Mouse (Mus musculus): ENCODE data around the gene Sptan1. TPM values are rescaled to one million over a fixed set of nuclear protein-coding genes. Genes with fewer than 3 reads are reported as not detected.

The Sptan1 gene
- total and polyA plus RNA-seq, 3 experiments: 73.8 to 113 (median 88.0) TPM

GRCm38 (mm10) chr2:30057223-30057904 lies 92.0 kb downstream of the Sptan1 start, which contains the start of gene Set:
Gene Set, plus strand, starts transcription at chr2:30057378.
- Histone ChIP-seq H3K4me1 (ENCODE audit: control insufficient read depth in 1 of 2, insufficient read depth in 2 of 2) (peaks cover 0 to 15% of the 10 kb centered on the region in 2 experiments; a peak in 2 of 4 replicates), H3K36me3 (replicated peaks in 1 of 2; ENCODE audit: control insufficient read depth in 1 of 2, insufficient read depth in 1 of 2, low read length in 1 of 2) (no peaks in the 10 kb centered on the region), H3K79me2 (replicated peaks; ENCODE audit: control insufficient read depth, extremely low read depth, insufficient read depth, poor library complexity, severe bottlenecking) (peaks cover 3% of the 10 kb centered on the region), H3K4me2 (ENCODE audit: insufficient read depth, low read depth, poor library complexity, severe bottlenecking) (no peak within 1 kb of the TSS), H3K4me3 (replicated peaks in 1 of 3; ENCODE audit: low read depth in 2 of 3, low read length in 2 of 3, poor library complexity in 1 of 3) (no peak within 1 kb of the TSS), H3K9ac (ENCODE audit: insufficient read depth, low read depth) (no peak within 1 kb of the TSS), H3K27me3 (replicated peaks) (no peaks in the 10 kb centered on the region), H3K9me3 (replicated peaks; ENCODE audit: low read length) (peaks cover 2% of the 10 kb centered on the region), H3K27ac (ENCODE audit: insufficient read depth, low read depth) (no peak within 1 kb of the TSS)
- in situ Hi-C loops (cut with MboI; ENCODE audit: low pct_ligation_motif_present, low pct_unique_long_range_greater_than_20kb, low sequenced_read_pairs): no loop called here
- TF ChIP-seq TBP (conservative IDR thresholded peaks at IDR 0.05; ENCODE audit: low read depth, low read length) (no peak), ZNF384 (IDR thresholded peaks at IDR 0.05; ENCODE audit: low read depth, low read length) (peak; percentile 55; the same call in 1 of the 2 replicates), KAT2A (IDR thresholded peaks at IDR 0.05; ENCODE audit: insufficient replicate concordance, low read length) (no peak), NRF1 (IDR thresholded peaks at IDR 0.05; ENCODE audit: low read depth, low read length) (no peak), JUND (conservative IDR thresholded peaks at IDR 0.05; ENCODE audit: low read depth, low read length) (no peak), ZKSCAN1 (IDR thresholded peaks at IDR 0.05; ENCODE audit: borderline replicate concordance, low read depth, low read length) (no peak)
- dilution Hi-C loops (cut with MboI; ENCODE audit: extremely low pct_ligation_motif_present, extremely low pct_unique_long_range_greater_than_20kb, low sequenced_read_pairs): no loop called here
- DNase-seq (ENCODE audit: extremely low read depth): peak; percentile 67

GRCm38 (mm10) chr2:30058418-30058817 lies 93.1 kb downstream of the Sptan1 start:
- Histone ChIP-seq H3K9ac (ENCODE audit: insufficient read depth, low read depth) (no peak overlapping the region), H3K79me2 (replicated peaks; ENCODE audit: control insufficient read depth, extremely low read depth, insufficient read depth, poor library complexity, severe bottlenecking) (peaks cover 13% of the 10 kb centered on the region), H3K4me2 (ENCODE audit: insufficient read depth, low read depth, poor library complexity, severe bottlenecking) (no peak overlapping the region), H3K4me3 (replicated peaks in 1 of 3; ENCODE audit: low read depth in 2 of 3, low read length in 2 of 3, poor library complexity in 1 of 3) (no peak overlapping the region), H3K9me3 (replicated peaks; ENCODE audit: low read length) (peaks cover 2% of the 10 kb centered on the region), H3K27me3 (replicated peaks) (no peaks in the 10 kb centered on the region), H3K27ac (ENCODE audit: insufficient read depth, low read depth) (no peak overlapping the region), H3K4me1 (ENCODE audit: control insufficient read depth in 1 of 2, insufficient read depth in 2 of 2) (peaks cover 0 to 15% of the 10 kb centered on the region in 2 experiments; a peak in 2 of 4 replicates), H3K36me3 (replicated peaks in 1 of 2; ENCODE audit: control insufficient read depth in 1 of 2, insufficient read depth in 1 of 2, low read length in 1 of 2) (peaks cover 0 to 4% of the 10 kb centered on the region in 2 experiments)
- TF ChIP-seq USF2 (conservative IDR thresholded peaks at IDR 0.05; ENCODE audit: low read depth, low read length): no peak
- DNase-seq (ENCODE audit: extremely low read depth): no peak
- in situ Hi-C loops (cut with MboI; ENCODE audit: low pct_ligation_motif_present, low pct_unique_long_range_greater_than_20kb, low sequenced_read_pairs) (no loop called here), dilution Hi-C loops (cut with MboI; ENCODE audit: extremely low pct_ligation_motif_present, extremely low pct_unique_long_range_greater_than_20kb, low sequenced_read_pairs) (no loop called here)

- Histone ChIP-seq H3K9ac (ENCODE audit: insufficient read depth, low read depth) (peak overlapping the region; percentile 68), H3K27me3 (replicated peaks) (no peaks in the 10 kb centered on the region), H3K4me1 (ENCODE audit: control insufficient read depth in 1 of 2, insufficient read depth in 2 of 2) (peaks cover 3 to 17% of the 10 kb centered on the region in 2 experiments; a peak in 2 of 4 replicates), H3K9me3 (replicated peaks; ENCODE audit: low read length) (peaks cover 2% of the 10 kb centered on the region), H3K27ac (ENCODE audit: insufficient read depth, low read depth) (peak overlapping the region; percentile 53), H3K4me3 (replicated peaks in 1 of 3; ENCODE audit: low read depth in 2 of 3, low read length in 2 of 3, poor library complexity in 1 of 3) (peak overlapping the region; percentile 79 to 91 (median 79)), H3K4me2 (ENCODE audit: insufficient read depth, low read depth, poor library complexity, severe bottlenecking) (peak overlapping the region; percentile 81), H3K79me2 (replicated peaks; ENCODE audit: control insufficient read depth, extremely low read depth, insufficient read depth, poor library complexity, severe bottlenecking) (peaks cover 38% of the 10 kb centered on the region), H3K36me3 (replicated peaks in 1 of 2; ENCODE audit: control insufficient read depth in 1 of 2, insufficient read depth in 1 of 2, low read length in 1 of 2) (peaks cover 0 to 5% of the 10 kb centered on the region in 2 experiments)
- in situ Hi-C loops (cut with MboI; ENCODE audit: low pct_ligation_motif_present, low pct_unique_long_range_greater_than_20kb, low sequenced_read_pairs) (no loop called here), dilution Hi-C loops (cut with MboI; ENCODE audit: extremely low pct_ligation_motif_present, extremely low pct_unique_long_range_greater_than_20kb, low sequenced_read_pairs) (no loop called here)
- peak; percentile 83 for DNase-seq (ENCODE audit: extremely low read depth)
- TF ChIP-seq ELF1 (IDR thresholded peaks at IDR 0.05; ENCODE audit: low read depth, low read length): 0 out of 2 replicates have a peak, but pooled peaks have one; percentile 28
- TF ChIP-seq ZC3H11A (IDR thresholded peaks at IDR 0.05; ENCODE audit: low read depth, low read length): no peak
- peak; percentile 77 for TF ChIP-seq CHD2 (IDR thresholded peaks at IDR 0.05; ENCODE audit: low read length)
- TF ChIP-seq KAT2A (IDR thresholded peaks at IDR 0.05; ENCODE audit: insufficient replicate concordance, low read length): no peak
- no peak for TF ChIP-seq TCF12 (IDR thresholded peaks at IDR 0.05; ENCODE audit: low read depth, low read length)
- TF ChIP-seq POLR2AphosphoS2 (IDR thresholded peaks at IDR 0.05; ENCODE audit: low read depth, low read length): no peak
- peak; percentile 52; the same call in 1 of the 2 replicates for TF ChIP-seq HCFC1 (IDR thresholded peaks at IDR 0.05; ENCODE audit: low read depth, low read length)
- TF ChIP-seq MYC (IDR thresholded peaks at IDR 0.05; ENCODE audit: low read depth, low read length): peak; percentile 84
- TF ChIP-seq ZMIZ1 (IDR thresholded peaks at IDR 0.05; ENCODE audit: low read depth, low read length): peak; percentile 40
- 0 out of 2 replicates have a peak, but pooled peaks have one; percentile 12 for TF ChIP-seq ETS1 (conservative IDR thresholded peaks at IDR 0.05; ENCODE audit: low read depth, low read length)
- peak; percentile 95 for TF ChIP-seq MXI1 (IDR thresholded peaks at IDR 0.05; ENCODE audit: low read depth, low read length)
- TF ChIP-seq USF1 (IDR thresholded peaks at IDR 0.05; ENCODE audit: low read depth, low read length): no peak
- TF ChIP-seq SMC3 (IDR thresholded peaks at IDR 0.05; ENCODE audit: low read depth, low read length): no peak
- TF ChIP-seq TBP (conservative IDR thresholded peaks at IDR 0.05; ENCODE audit: low read depth, low read length): peak; percentile 75; the same call in 1 of the 2 replicates
- TF ChIP-seq RCOR1 (conservative IDR thresholded peaks at IDR 0.05; ENCODE audit: low read depth, low read length): no peak
- no peak; the same call in none of the 2 replicates for TF ChIP-seq NELFE (IDR thresholded peaks at IDR 0.05; ENCODE audit: low read depth, low read length)
These were observed 96.1 kb downstream of the Sptan1 start for GRCm38 (mm10) chr2:30061215-30062166.
